Mouse (Mus musculus) ES-Bruce4 (cell line): ENCODE measurements around the gene Hoxb1.

Source experiments
- CTCF ChIP-seq: IDR thresholded peaks from one replicate; pipeline ENCODE4 v1.8.1; 2011; ENCODE audit warnings: low read depth, low read length
- POLR2A ChIP-seq: IDR thresholded peaks from one replicate; pipeline ENCODE4 v1.8.1; 2011; ENCODE audit warnings: low read length; ENCODE audit not compliant: insufficient read depth

- no peak for TF ChIP-seq CTCF
- TF ChIP-seq POLR2A = no peak
Measured at GRCm38 (mm10) chr11:96345220-96345892, 20.2 kb upstream of the Hoxb1 start.
